Mouse (Mus musculus): ENCODE measurements around the gene Ror2. TPM values are rescaled to one million over a fixed set of nuclear protein-coding genes. Genes with fewer than 3 reads are reported as not detected.
"Not testable (repeated sequence)": the region's sequence is repeated elsewhere in the genome, so short reads cannot be mapped to it uniquely, and the experiment has no call there.

Ror2 gene
- polyA plus RNA-seq (2015; fragmentation: Nextera tagmentation; extraction: Ambion mirVana): 17.4 and 21.7 TPM in 2 replicates

DNA sequence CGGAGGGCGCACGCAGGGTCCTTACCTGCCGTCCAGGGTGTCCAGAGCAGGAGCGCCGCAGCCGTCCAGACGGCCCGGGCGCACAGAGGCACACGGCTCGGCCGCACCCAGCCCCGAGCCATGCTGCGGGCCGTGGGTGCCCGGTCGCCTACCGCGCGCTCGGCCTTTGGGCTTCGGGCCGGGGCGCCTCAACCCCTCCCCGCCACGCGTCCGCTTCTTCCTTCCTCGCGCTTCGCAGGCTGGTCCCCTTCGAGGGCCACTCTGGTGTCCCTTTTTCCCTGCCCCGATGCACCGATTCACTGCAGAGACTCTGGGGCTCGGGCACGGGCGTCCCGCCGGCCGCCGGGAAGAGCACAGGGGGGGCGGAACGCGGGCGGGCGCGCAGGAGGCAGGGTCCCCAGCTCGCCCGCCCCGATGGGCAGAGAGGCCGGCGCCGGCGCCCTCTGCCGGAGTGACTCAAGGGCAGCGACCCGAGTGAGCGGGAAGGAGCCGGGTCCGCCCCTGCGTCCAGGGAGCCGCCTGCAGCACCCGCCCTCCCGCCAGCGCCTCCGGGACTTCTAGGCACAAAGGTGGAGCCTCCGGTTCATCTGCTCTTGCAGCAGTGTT is at the start of gene Ror2:
TSS of gene Ror2 (minus strand) at position 369 of the 606 bp plus-strand sequence.
- under 1% methylated on average over 67 of the region's 68 CpGs for WGBS
- Histone ChIP-seq H3K4me1 (peaks cover 50% of the 10 kb centered on the region), H3K9ac (peak within 1 kb of the TSS; percentile 87), H3K36me3 (no peaks in the 10 kb centered on the region), H3K27ac (peak within 1 kb of the TSS; percentile 83), H3K4me3 (peak within 1 kb of the TSS; percentile 83), H3K27me3 (no peaks in the 10 kb centered on the region), H3K4me2 (peak within 1 kb of the TSS; percentile 81), H3K9me3 (no peaks in the 10 kb centered on the region)
- ATAC-seq (ENCODE audit: insufficient number of reproducible peaks, low FRiP score, low TSS enrichment, low read depth): peak; percentile 77

DNA sequence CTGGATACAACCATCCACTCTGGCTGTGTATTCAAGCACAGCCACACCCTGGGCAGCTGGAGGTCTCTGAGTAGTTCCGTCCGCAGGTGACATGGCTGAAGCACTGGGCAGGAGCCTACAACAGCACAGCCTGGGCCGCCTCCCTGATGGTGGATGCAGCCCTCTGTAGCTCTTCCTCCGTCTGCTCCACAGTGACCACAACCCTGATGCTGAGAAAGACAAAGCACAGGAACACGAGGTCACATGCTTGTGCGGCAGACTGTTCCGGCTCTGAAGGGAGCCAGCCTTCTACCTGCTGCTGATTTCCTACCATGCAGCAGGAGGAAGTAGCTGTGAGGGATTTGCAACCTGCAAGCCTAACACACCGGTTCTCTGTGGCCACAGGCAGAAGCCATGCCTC is 47.8 kb upstream of the Ror2 start:
- no peaks in the 10 kb centered on the region for H3K27me3 ChIP-seq
- no peaks in the 10 kb centered on the region for H3K9me3 ChIP-seq
- no peaks in the 10 kb centered on the region for H3K4me1 ChIP-seq
- ATAC-seq (ENCODE audit: insufficient number of reproducible peaks, low FRiP score, low TSS enrichment, low read depth): no peak
- peaks cover 68% of the 10 kb centered on the region for H3K36me3 ChIP-seq
- H3K9ac ChIP-seq: no peak overlapping the region
- H3K4me3 ChIP-seq: no peak overlapping the region
- no peak overlapping the region for H3K4me2 ChIP-seq
- no peak overlapping the region for H3K27ac ChIP-seq
- 92% methylated on average over 8 of the region's 8 CpGs for WGBS

- ATAC-seq (ENCODE audit: insufficient number of reproducible peaks, low FRiP score, low TSS enrichment, low read depth): no peak
- H3K4me2 ChIP-seq: no peak overlapping the region
- no peak overlapping the region for H3K27ac ChIP-seq
- no peaks in the 10 kb centered on the region for H3K27me3 ChIP-seq
- H3K4me1 ChIP-seq: no peaks in the 10 kb centered on the region
- H3K36me3 ChIP-seq: peaks cover 36% of the 10 kb centered on the region
- H3K4me3 ChIP-seq: no peak overlapping the region
- WGBS: 88% methylated on average over 2 of the region's 2 CpGs
- no peaks in the 10 kb centered on the region for H3K9me3 ChIP-seq
- no peak overlapping the region for H3K9ac ChIP-seq
Measured at GRCm38 (mm10) chr13:53330246-53330645, 44.3 kb upstream of the Ror2 start.

DNA sequence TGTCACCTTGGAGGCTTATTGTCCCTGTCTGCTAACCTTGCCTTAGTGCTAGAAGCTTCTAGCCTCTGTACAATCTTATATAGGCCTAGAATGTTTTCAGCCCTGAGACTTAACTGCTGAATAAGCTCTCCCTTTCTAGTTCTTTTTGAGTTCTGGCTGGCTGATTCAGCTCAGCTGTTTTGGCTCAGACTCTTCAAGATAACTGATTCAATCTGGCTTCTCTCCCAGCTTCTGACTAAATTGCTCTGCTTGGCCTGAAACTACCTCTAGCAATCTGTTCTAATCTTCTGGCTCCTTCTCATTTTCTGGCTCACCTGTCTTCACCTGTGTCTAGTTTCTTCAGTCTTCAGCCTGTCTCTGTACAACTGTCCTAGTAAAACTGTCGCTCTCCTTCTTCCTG is 39.6 kb upstream of the Ror2 start:
- no peak overlapping the region for H3K9ac ChIP-seq
- WGBS: 100% methylated on average over 1 of the region's 1 CpGs

GRCm38 (mm10) chr13:53323661-53324060 is 37.7 kb upstream of the Ror2 start:
- 0 out of 2 replicates have a peak overlapping the region, but pooled peaks have one; percentile 17 for H3K27ac ChIP-seq
- no peak overlapping the region for H3K4me2 ChIP-seq
- H3K9ac ChIP-seq: no peak overlapping the region
- H3K9me3 ChIP-seq: 0 out of 2 replicates have a peak, but pooled peaks cover 4% of the 10 kb centered on the region
- peaks cover 6% of the 10 kb centered on the region for H3K4me1 ChIP-seq
- no peak for ATAC-seq (ENCODE audit: insufficient number of reproducible peaks, low FRiP score, low TSS enrichment, low read depth)
- 68% methylated on average over 2 of the region's 2 CpGs for WGBS
- no peaks in the 10 kb centered on the region for H3K27me3 ChIP-seq
- H3K4me3 ChIP-seq: no peak overlapping the region
- no peaks in the 10 kb centered on the region for H3K36me3 ChIP-seq

More for the DNA sequence above, 39.6 kb upstream of the Ror2 start:
- no peak overlapping the region for H3K4me2 ChIP-seq
- peaks cover 6% of the 10 kb centered on the region for H3K4me1 ChIP-seq
- no peak overlapping the region for H3K27ac ChIP-seq
- no peak for ATAC-seq (ENCODE audit: insufficient number of reproducible peaks, low FRiP score, low TSS enrichment, low read depth)
- no peak overlapping the region for H3K4me3 ChIP-seq
- H3K9me3 ChIP-seq: no peaks in the 10 kb centered on the region
- no peaks in the 10 kb centered on the region for H3K36me3 ChIP-seq
- H3K27me3 ChIP-seq: no peaks in the 10 kb centered on the region

DNA sequence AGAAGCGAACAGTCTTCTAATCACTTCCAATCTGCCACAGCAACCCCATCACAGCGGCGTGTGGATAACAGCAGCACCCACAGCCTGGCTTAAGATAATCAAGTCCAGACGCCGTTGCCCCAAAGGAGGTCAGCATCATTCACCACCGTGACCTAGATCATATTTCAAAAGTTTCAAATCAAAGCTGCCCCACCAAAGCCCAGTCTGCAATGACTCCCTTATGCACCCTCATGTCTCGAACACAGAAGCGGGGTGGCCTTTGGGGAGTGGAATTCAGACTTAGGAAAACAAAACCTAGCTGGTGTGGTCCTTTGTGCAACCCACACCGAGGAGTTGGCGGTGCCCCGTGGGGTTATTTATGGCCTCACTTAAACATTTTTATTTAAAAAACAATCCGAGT is 35.0 kb upstream of the Ror2 start:
- no peak for ATAC-seq (ENCODE audit: insufficient number of reproducible peaks, low FRiP score, low TSS enrichment, low read depth)
- Histone ChIP-seq H3K27me3 (0 out of 2 replicates have a peak, but pooled peaks cover 6% of the 10 kb centered on the region), H3K36me3 (no peaks in the 10 kb centered on the region), H3K9ac (no peak overlapping the region), H3K4me3 (no peak overlapping the region), H3K4me1 (peaks cover 6% of the 10 kb centered on the region), H3K9me3 (0 out of 2 replicates have a peak, but pooled peaks cover 4% of the 10 kb centered on the region), H3K4me2 (no peak overlapping the region), H3K27ac (no peak overlapping the region)
- WGBS: 25% methylated on average over 12 of the region's 12 CpGs

DNA sequence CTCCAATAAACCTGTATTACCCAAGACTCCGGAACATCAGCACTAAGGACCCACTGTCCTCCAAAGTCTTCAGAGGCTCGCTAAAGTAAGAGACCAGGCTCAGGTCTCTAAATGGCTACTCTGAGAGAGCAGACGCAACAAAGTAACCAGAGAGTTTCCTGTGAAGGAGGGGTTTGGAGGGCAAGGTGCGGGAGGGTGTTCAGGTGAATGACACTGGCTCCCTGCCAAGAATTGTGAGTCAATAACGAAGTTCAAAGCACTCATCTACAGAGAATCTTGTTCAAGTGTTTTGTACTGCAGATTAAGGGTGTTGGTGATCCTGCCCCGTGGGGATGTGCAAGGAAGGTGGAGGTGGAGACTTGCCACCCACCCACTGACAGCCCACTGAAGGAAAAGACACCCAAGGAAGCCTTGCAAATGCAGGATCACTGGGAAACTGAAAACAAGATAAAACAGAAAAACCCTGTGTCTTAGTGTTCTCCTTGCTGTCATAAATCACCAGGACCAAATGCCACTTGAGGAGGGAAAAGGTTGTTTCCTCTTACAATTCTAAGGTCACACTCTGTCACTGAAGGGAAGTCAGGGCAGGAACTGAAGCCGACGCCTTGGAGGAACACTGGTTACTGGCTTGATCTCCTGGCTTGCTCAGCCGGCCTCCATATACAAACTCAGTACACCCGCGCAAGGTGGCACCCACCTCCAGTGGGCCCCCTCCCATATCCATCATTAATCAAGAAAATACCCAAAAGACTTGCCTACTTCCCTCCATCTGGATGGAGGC is 30.8 kb upstream of the Ror2 start:
- H3K27ac ChIP-seq: no peak overlapping the region
- H3K27me3 ChIP-seq: peaks cover 6% of the 10 kb centered on the region; the same call in 1 of the 2 replicates
- ATAC-seq (ENCODE audit: insufficient number of reproducible peaks, low FRiP score, low TSS enrichment, low read depth): no peak
- no peaks in the 10 kb centered on the region for H3K36me3 ChIP-seq
- H3K9ac ChIP-seq: no peak overlapping the region
- H3K4me3 ChIP-seq: no peak overlapping the region
- H3K4me2 ChIP-seq: no peak overlapping the region
- 0 out of 2 replicates have a peak, but pooled peaks cover 4% of the 10 kb centered on the region for H3K9me3 ChIP-seq
- 47% methylated on average over 11 of the region's 11 CpGs for WGBS
- H3K4me1 ChIP-seq: peaks cover 16% of the 10 kb centered on the region

GRCm38 (mm10) chr13:53315757-53316156 is 29.8 kb upstream of the Ror2 start:
- H3K27ac ChIP-seq; H3K36me3 ChIP-seq; H3K9me3 ChIP-seq; ATAC-seq (ENCODE audit: insufficient number of reproducible peaks, low FRiP score, low TSS enrichment, low read depth); H3K27me3 ChIP-seq; H3K4me2 ChIP-seq; H3K4me3 ChIP-seq; H3K9ac ChIP-seq; H3K4me1 ChIP-seq: not testable (repeated sequence)
- WGBS: 90% methylated on average over 4 of the region's 4 CpGs

DNA sequence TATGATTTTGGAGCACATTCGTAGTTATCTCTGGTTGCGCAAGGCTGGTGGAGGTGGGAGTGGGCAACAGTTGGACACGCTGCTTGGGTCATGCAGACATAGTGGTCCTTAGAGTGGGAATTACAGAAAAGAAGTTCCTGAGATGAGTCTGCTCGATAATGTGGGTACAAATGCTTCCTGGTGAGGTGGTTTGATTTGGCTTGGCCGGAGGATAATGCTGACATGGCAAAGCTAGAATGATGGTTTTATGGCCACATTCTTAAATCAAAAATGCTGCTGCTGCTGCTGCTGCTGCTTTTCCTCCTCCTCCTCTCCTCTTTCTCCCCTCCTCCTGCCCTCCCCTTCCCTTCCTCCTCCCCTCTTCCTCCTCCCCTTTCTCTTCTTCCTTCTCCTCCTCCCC is 24.5 kb upstream of the Ror2 start:
- Histone ChIP-seq H3K4me1 (peaks cover 25% of the 10 kb centered on the region), H3K9me3 (no peaks in the 10 kb centered on the region), H3K4me2 (no peak overlapping the region), H3K9ac (no peak overlapping the region), H3K4me3 (no peak overlapping the region), H3K36me3 (no peaks in the 10 kb centered on the region), H3K27ac (peak overlapping the region; percentile 90; the same call in 1 of the 2 replicates), H3K27me3 (no peaks in the 10 kb centered on the region; the same call in 1 of the 2 replicates)
- WGBS: 61% methylated on average over 5 of the region's 5 CpGs
- ATAC-seq (ENCODE audit: insufficient number of reproducible peaks, low FRiP score, low TSS enrichment, low read depth): no peak

GRCm38 (mm10) chr13:53309661-53310160 is 23.8 kb upstream of the Ror2 start:
- Histone ChIP-seq H3K4me1 (peaks cover 22% of the 10 kb centered on the region), H3K4me3 (peak overlapping the region; percentile 22), H3K27me3 (no peaks in the 10 kb centered on the region; the same call in 1 of the 2 replicates), H3K27ac (peak overlapping the region; percentile 90), H3K36me3 (no peaks in the 10 kb centered on the region), H3K4me2 (peak overlapping the region; percentile 47), H3K9me3 (no peaks in the 10 kb centered on the region), H3K9ac (no peak overlapping the region)
- peak; percentile 74 for ATAC-seq (ENCODE audit: insufficient number of reproducible peaks, low FRiP score, low TSS enrichment, low read depth)
- WGBS: 2% methylated on average over 15 of the region's 15 CpGs

- Histone ChIP-seq H3K9me3 (no peaks in the 10 kb centered on the region), H3K4me1 (peaks cover 17% of the 10 kb centered on the region), H3K36me3 (no peaks in the 10 kb centered on the region), H3K27ac (peak overlapping the region; percentile 90), H3K27me3 (no peaks in the 10 kb centered on the region; the same call in 1 of the 2 replicates), H3K4me2 (peak overlapping the region; percentile 47), H3K4me3 (peak overlapping the region; percentile 22), H3K9ac (no peak overlapping the region)
- peak; percentile 44 for ATAC-seq (ENCODE audit: insufficient number of reproducible peaks, low FRiP score, low TSS enrichment, low read depth)
- 7% methylated on average over 9 of the region's 9 CpGs for WGBS
Measured at GRCm38 (mm10) chr13:53309148-53309547, 23.2 kb upstream of the Ror2 start.

DNA sequence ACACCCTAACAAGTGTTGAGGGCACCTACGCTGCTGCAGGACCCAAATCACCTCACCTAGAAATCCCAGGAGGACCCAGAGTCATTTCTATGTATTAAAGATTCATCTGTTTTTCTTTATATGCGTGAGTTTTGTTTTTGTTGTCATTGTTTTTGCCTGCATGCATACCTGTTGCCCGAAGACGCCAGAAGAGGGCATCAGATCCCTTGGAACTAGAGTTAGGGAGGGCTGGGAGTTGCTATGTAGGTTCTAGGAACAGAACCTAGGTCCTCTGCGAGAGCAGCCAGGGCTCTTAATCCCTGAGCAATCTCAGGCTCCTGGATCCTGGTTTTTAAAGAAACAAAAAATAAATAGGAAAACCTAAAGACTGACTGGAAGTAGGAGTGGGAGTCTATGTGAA is 20.9 kb upstream of the Ror2 start:
- Histone ChIP-seq H3K36me3 (no peaks in the 10 kb centered on the region), H3K4me2 (no peak overlapping the region), H3K4me1 (peaks cover 20% of the 10 kb centered on the region), H3K27ac (no peak overlapping the region), H3K27me3 (no peaks in the 10 kb centered on the region), H3K9me3 (no peaks in the 10 kb centered on the region), H3K9ac (no peak overlapping the region), H3K4me3 (no peak overlapping the region)
- WGBS: 75% methylated on average over 5 of the region's 5 CpGs
- ATAC-seq (ENCODE audit: insufficient number of reproducible peaks, low FRiP score, low TSS enrichment, low read depth): no peak
